Mouse (Mus musculus) midbrain, postnatal 0 days (tissue): ENCODE data around the gene Nol11. TPM values are rescaled to one million over a fixed set of nuclear protein-coding genes. Genes with fewer than 3 reads are reported as not detected.
A peak's percentile ranks its signal among the peaks of the same experiment; 100 is the strongest.

ENCODE experiments used
- ATAC-seq: fragments of 200-750 bp; cut with Nextera tagmentation; 2 replicates; pipeline ENCODE4 v1.8.0; 2017; ENCODE audit warnings: moderate number of reproducible peaks, mild to moderate bottlenecking, moderate TSS enrichment, moderate library complexity; ENCODE audit not compliant: low FRiP score
- DNase-seq: peaks from one replicate; pipeline ENCODE4 v3.0.0-alpha.2; 2015; ENCODE audit warnings: low spot score
- H3K27ac ChIP-seq: fragments of 300-500 bp; sonication (generic); 2 replicates; pipeline ENCODE4 v1.5.1; 2014; ENCODE audit warnings: low read depth, mild to moderate bottlenecking, low read length, mixed read lengths
- H3K27me3 ChIP-seq: fragments of 300-500 bp; sonication (generic); 2 replicates; pipeline ENCODE4 v1.6.1; 2014; ENCODE audit warnings: low read length, control low read depth, mixed read lengths; ENCODE audit not compliant: insufficient read depth
- H3K36me3 ChIP-seq: fragments of 300-500 bp; sonication (generic); 2 replicates; pipeline ENCODE4 v1.6.1; 2014; ENCODE audit warnings: low read length, control low read depth, mixed read lengths; ENCODE audit not compliant: insufficient read depth
- H3K4me1 ChIP-seq: fragments of 300-500 bp; sonication (generic); 2 replicates; pipeline ENCODE4 v1.6.1; 2014; ENCODE audit warnings: mild to moderate bottlenecking, control low read depth, antibody characterized with exemption, low read length, mixed read lengths; ENCODE audit not compliant: insufficient read depth
- H3K4me2 ChIP-seq: fragments of 300-500 bp; sonication (generic); 2 replicates; pipeline ENCODE4 v1.6.1; 2014; ENCODE audit warnings: low read depth, mild to moderate bottlenecking, low read length, mixed read lengths; ENCODE audit not compliant: poor library complexity, severe bottlenecking
- H3K4me3 ChIP-seq: fragments of 300-500 bp; sonication (generic); 2 replicates; pipeline ENCODE4 v1.5.1; 2014; ENCODE audit warnings: low read depth, mild to moderate bottlenecking, low read length, moderate library complexity
- H3K9ac ChIP-seq: fragments of 300-500 bp; sonication (generic); replicated peaks from 2 replicates; pipeline ENCODE4 v1.6.1; 2014; ENCODE audit warnings: mild to moderate bottlenecking, low read length, moderate library complexity, mixed read lengths; ENCODE audit not compliant: poor library complexity, severe bottlenecking
- H3K9me3 ChIP-seq: fragments of 300-500 bp; sonication (generic); 2 replicates; pipeline ENCODE4 v1.6.1; 2016; ENCODE audit warnings: low read length, control low read depth
- CTCF ChIP-seq: IDR thresholded peaks from 2 replicates; pipeline ENCODE4 v1.5.1; 2016; ENCODE audit warnings: antibody characterized with exemption, mild to moderate bottlenecking
- WGBS: fragments of 180-500 bp; shearing (Covaris S2); extraction: QIAGEN DNeasy Blood & Tissue Kit; methylation state at CpG from one replicate; pipeline ENCODE4 v1.1.7; 2014; 5-methylcytosine and 5-hydroxymethylcytosine counted together
- polyA plus RNA-seq: library from polyadenylated mRNA; unstranded; fragments of >200 nt; fragmentation: Nextera tagmentation; extraction: Ambion mirVana; gene quantifications from 2 replicates; pipeline ENCODE4 v1.2.1, GENCODE M21; 2015
- total RNA-seq: library from RNA; depleted of rRNA; stranded (reverse); fragments of >200 nt; gene quantifications from 2 replicates; pipeline ENCODE4 v1.2.3, GENCODE M21; 2014; rRNA removed

Gene Nol11
- total RNA-seq: 35.6 and 40.9 TPM in 2 replicates
- polyA plus RNA-seq: 35.4 and 36.9 TPM in 2 replicates

DNA sequence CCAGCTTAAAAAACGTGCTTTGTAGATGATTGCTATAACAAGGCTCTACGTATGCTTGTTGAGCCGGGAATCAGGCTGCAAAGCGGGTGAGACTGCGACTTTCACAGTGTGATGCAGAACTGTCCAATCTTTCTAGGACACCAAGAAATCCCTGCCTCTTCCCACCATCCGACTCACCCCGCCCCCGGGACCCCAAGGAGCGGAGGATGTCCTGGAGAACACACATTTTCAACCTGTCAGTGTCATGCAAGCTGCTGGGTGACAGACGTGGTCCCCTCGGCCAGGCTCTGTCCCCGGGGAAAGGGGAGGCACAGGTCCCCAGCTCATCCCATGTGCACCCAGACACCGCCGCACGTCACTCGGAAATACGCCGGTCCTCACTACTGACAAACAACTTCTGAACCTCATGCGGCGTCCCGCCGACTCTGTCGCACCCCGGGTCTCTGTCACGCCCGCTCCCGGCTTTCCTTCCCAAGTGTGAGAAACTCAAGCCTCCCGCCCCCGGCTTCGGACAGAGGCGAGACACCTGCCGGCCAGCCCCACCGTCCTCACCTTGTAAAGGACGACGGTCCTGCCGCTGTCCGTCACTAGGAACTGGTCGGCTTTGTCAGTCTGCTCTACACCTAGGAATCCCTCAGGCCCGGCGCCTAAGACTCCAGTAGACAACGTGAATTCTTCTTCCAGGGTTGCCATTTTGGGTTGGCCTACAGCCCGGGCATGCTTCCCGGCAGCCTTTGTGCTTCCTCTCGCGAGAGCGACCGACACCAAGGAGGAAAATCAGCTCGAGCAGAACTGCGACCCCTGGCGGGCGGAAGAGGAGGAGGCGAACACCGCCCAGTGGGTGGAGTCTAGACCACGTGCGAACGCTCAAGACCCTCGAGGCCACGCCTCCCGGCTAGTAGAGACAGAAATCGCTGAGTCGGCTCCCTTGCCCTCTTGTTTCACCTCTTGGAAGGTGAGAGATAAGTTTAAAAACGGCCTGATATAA is at the start of gene Nol11:
Nol11 (minus strand) TSS at position 817 of the 988 bp plus-strand sequence.
- under 1% methylated on average over 62 of the region's 62 CpGs for WGBS
- H3K9ac ChIP-seq: peak within 1 kb of the TSS; percentile 72

DNA sequence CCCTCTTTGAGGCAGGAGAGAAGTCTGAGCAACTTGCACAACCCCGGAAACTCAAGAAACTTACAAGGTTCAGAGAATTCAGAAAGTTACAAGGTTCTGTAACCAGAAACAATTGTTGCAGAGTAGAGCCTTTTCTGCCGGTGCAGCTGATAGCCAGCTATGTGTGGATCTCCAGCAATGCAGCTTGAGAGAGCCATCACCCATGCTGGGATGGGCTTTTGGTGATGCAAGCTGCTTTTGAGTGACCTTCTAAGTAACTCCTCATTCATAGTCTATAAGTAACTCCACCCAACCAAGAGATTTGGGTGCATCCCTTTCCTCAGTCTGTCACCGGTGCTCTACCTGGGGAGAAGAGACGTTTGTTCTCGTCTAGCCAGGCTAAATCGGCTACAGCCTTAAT is 49.3 kb upstream of the Nol11 start:
- no peak for DNase-seq
- no peak overlapping the region for H3K27ac ChIP-seq
- H3K27me3 ChIP-seq: no peaks in the 10 kb centered on the region
- no peak overlapping the region for H3K9ac ChIP-seq
- H3K4me1 ChIP-seq: no peaks in the 10 kb centered on the region
- no peak overlapping the region for H3K4me2 ChIP-seq
- no peak for ATAC-seq
- WGBS: 92% methylated on average over 6 of the region's 6 CpGs
- no peaks in the 10 kb centered on the region for H3K9me3 ChIP-seq
- H3K36me3 ChIP-seq: 0 out of 2 replicates have a peak, but pooled peaks cover 2% of the 10 kb centered on the region
- no peak overlapping the region for H3K4me3 ChIP-seq
- TF ChIP-seq CTCF: no peak

More for the DNA sequence above, at the start of gene Nol11:
- H3K9me3 ChIP-seq: no peaks in the 10 kb centered on the region
- DNase-seq (peak; percentile 98), ATAC-seq (peak; percentile 96)
- H3K27me3 ChIP-seq: no peaks in the 10 kb centered on the region
- peaks cover 3% of the 10 kb centered on the region; the same call in 1 of the 2 replicates for H3K4me1 ChIP-seq
- TF ChIP-seq CTCF: peak; percentile 98
- peak within 1 kb of the TSS; percentile 69 for H3K27ac ChIP-seq
- peak within 1 kb of the TSS; percentile 63 for H3K4me3 ChIP-seq
- peak within 1 kb of the TSS; percentile 84 for H3K4me2 ChIP-seq
- H3K36me3 ChIP-seq: peaks cover 13% of the 10 kb centered on the region; the same call in 1 of the 2 replicates

DNA sequence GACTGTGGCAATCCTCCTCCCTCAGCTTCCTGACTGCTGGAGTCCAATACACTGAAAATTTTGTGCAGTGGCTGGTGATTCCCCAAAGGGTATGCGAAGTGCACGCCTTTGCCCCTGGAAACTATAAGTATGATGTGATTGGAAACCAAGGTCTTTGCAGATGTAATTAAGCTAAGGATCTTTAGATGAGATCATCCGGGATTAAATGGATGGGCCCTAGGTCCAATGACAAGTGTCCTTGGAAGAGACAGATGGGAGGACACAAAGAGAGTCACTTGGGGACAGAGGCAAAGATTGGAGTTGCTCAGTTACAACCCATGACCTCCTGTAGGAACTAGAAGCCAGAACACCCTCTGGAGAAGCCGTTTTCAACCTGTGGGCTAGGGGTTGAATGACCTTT is 48.4 kb upstream of the Nol11 start:
- Histone ChIP-seq H3K27me3 (no peaks in the 10 kb centered on the region), H3K27ac (no peak overlapping the region), H3K9ac (no peak overlapping the region), H3K4me3 (no peak overlapping the region), H3K4me2 (no peak overlapping the region), H3K36me3 (0 out of 2 replicates have a peak, but pooled peaks cover 2% of the 10 kb centered on the region), H3K4me1 (no peaks in the 10 kb centered on the region), H3K9me3 (no peaks in the 10 kb centered on the region)
- no peak for DNase-seq
- 97% methylated on average over 4 of the region's 4 CpGs for WGBS
- ATAC-seq: no peak
- no peak for TF ChIP-seq CTCF

DNA sequence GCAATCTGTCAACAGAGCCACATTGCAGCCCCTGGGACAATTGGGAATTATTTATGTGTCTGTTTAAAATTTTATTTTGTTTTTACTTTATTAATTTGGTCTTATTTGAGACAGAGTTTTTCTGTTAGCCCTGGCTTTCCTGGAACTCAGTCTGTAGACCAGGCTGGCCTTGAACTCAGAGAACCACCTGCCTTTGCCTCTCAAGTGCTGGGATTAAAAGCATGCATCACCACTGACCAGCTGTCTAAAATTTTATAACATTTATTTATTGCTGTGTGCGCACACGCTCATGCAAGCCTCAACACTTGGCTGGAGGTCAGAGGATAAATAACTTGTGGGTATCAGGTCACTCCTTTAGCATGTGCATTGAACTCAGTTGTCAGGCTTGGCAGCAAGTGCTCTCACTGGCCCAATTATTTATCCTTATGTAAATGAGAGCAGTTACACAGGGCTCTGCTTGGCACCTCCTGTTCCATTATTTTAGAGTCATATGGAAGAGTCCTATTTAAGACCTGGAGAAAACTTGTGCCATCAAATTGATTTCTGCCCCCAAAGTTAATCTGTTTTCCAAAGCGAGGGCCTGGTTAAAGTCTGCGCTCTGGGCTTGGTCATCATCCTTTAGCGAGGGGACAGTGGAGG is 44.2 kb upstream of the Nol11 start:
- no peak for ATAC-seq
- H3K27me3 ChIP-seq: no peaks in the 10 kb centered on the region
- H3K27ac ChIP-seq: no peak overlapping the region
- WGBS: 85% methylated on average over 5 of the region's 5 CpGs
- no peaks in the 10 kb centered on the region for H3K9me3 ChIP-seq
- peaks cover 9% of the 10 kb centered on the region; the same call in 1 of the 2 replicates for H3K36me3 ChIP-seq
- H3K4me2 ChIP-seq: no peak overlapping the region
- no peak overlapping the region for H3K9ac ChIP-seq
- no peak for TF ChIP-seq CTCF
- no peak for DNase-seq
- no peak overlapping the region for H3K4me3 ChIP-seq
- H3K4me1 ChIP-seq: no peaks in the 10 kb centered on the region

DNA sequence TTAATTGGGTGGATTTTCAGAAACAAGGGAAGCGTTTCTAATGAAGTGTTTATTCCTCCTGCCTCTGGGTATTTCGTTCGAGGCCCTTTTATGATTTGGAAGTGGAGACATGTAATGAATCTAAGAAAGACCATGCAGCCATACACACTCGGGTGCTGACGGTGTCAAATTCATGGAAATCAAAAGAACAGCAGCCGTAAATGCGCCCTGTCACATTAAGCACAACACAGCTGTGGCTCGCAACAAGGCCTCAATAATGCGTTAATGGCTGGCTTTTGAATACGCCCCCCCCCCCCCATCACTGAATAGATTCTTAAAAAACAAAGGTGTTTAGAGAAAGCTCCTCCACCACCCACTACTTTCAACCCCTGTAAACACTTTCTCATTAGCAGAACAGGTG is 40.9 kb upstream of the Nol11 start:
- H3K27ac ChIP-seq: no peak overlapping the region

More for the DNA sequence above, 40.9 kb upstream of the Nol11 start:
- no peak for TF ChIP-seq CTCF
- 64% methylated on average over 10 of the region's 10 CpGs for whole genome bisulfite sequencing
- H3K4me1 ChIP-seq: no peaks in the 10 kb centered on the region
- H3K9ac ChIP-seq: no peak overlapping the region
- DNase-seq (no peak), ATAC-seq (no peak)
- H3K4me2 ChIP-seq: no peak overlapping the region
- H3K27me3 ChIP-seq: no peaks in the 10 kb centered on the region
- peaks cover 12% of the 10 kb centered on the region; the same call in 1 of the 2 replicates for H3K36me3 ChIP-seq
- H3K4me3 ChIP-seq: no peak overlapping the region
- H3K9me3 ChIP-seq: no peaks in the 10 kb centered on the region
